Mouse (Mus musculus) cerebellum, postnatal 14 days (tissue): ENCODE results near the gene Alox8.
A peak's percentile ranks its signal among the peaks of the same experiment; 100 is the strongest.

Experiments used
- DNase-seq, 2 experiments: peaks; one replicate each; pipeline ENCODE4 v3.0.0; 2021; ENCODE audit warnings: mixed read lengths in 2 of 2

The Alox8 gene

DNA sequence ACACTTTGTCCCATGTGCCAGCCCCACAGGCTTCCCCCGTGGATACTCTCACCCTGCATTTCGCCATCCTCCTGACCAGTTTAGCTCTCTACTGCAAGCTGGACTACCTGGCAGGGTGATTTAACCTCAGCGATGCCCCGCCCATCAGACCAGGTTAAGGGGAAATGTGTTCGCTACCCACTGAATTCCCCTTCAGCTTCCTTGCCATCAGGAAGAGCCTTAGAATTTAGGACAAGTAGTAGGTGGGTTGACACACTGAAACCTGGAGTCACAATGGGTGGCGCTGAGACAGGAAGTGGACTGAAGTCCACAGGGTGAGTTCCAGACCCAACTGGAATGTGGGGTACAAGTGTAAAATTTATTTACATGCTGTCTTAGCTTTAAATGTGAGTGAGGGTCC is at the start of gene Alox8:
Gene Alox8, minus strand, starts transcription at position 101 of the 400 bp plus-strand sequence.
- no peak for DNase-seq

DNA sequence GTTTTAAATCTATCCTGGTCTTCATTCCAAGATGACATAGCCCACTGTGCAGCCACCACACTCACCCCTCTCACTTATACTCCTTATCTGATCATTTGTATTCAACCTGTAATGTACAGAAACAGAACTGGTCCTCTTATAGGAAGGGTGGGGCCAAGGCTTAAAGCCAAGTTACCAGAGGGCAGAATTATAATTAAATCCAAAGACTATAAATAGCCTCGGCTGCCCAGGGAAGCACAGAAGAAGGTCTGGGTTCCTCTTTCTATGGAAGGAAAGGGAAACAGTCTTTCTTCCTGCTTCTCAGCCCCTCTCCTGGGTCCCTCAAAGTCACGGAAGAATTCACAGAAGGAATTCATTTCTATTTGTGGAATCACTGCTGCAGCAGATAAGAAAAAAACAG is 48.0 kb upstream of the Alox8 start:
- no peak for DNase-seq

DNA sequence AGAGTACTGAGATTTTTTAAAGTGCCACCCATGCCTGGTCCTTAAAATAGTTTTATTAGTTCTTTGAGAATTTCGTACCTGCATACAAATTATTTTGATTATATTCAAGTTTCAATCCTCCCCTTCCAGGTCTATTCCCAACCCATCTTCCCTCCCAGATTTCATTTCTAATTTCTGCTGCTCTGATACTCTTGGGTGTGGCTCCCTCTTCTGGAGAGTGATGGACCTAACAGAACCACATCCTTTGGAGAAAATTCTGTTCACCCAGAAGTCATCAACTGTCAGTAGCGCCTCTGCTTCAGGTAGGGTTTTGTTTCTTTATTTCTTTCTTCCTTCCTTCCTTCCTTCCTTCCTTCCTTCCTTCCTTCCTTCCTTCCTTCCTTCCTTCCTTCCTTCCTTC is 47.3 kb upstream of the Alox8 start:
- peak; percentile 78 to 83 for DNase-seq

DNA sequence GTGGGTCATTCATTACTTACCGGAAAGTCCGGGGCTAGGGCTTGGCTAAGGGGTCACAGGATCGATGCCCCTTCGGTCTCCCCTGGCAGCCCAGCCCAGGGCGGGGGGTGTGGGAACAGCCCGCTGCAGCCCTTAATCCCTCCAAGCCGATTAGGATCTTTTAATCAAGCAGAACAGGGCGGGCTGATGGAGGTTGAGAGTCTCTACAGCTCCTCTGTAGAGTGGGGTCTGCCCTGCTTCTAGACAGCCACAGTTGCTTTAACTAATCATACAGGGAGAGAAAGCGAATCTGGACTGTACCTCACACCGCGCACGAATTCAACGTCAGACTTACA is 39.2 kb upstream of the Alox8 start, which contains the start of gene Gucy2e:
Gene Gucy2e, minus strand, starts transcription at position 111 of the 335 bp plus-strand sequence.
- no peak for DNase-seq

DNA sequence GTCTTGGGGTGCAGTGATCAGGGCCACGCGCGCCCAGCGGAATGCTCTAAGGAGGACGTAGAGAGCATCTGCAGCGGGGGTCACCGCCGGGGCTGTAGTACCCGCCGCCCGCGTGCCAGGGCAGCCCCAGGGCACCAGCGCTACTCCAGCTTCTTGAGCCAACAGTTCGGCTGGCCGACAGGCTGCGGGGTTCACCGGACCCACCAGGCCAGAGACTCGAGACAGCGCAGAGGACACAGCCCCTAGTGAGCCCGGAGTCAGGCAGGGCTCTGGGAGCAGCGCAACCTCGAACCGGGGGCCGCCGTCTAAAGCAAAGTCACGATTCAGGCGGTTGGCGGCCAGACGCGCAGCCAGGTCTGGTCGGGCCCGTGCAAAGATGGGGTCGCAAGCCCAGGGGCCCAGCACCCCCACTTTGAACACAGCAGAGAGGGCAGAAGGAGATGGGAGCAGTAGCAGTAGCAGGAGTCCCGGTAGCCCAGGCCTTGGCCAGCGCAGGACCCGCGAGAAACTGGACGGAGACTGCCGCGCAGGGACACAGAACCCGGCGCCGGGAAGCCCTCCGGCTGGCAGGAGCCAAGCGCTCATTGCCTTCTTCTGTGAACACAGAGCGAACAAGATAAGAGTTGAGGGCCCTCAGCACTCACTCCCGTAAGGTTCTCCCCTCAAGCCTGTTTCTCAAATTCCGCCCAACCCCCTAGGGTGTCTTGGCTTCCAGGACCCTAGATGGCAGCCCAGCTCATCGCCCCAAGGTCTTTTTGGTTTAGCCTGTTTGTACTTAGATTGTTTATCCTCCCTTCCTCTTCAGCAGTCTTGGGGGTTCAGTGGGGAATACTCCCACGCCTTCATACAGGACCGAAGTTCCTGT is 38.6 kb upstream of the Alox8 start:
- peak in 1 of 2 experiments; percentile 35 for DNase-seq

DNA sequence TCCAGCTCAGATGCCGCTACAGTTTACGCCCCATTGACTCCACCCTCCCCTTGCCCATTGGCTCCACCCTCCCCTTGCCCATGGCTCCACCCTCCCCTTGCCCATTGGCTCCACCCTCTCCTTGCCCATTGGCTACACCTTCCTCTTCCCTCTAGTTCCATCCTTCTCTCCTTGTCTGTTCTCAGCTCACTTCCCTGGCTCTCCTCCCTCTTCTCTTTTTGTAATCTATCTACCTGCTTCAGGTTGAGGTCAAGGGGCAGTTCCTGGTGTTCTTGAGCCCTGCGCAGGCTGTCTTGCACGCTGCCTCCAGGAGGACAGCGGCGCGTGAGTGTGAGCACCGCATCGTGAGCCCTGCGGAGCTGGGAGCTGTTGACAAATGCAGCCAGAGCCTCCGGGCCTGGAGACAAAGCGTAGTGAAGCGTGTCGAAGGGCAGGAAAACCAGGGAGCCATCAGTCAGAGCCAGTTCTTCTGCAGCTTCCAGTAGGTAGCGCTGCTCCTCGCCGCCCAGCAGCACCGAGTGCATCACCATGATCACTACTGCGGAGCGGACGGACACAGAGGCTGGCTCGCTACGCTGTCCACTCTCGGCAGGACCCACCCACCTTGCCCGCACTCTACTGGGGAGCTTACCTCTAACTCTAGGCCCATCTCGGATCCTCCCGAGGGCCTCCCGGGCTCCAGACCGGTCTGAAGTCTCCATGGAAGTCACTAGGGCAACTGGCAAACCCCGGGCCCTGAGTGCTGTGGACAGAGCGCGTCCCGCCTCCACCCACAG is 37.8 kb upstream of the Alox8 start:
- peak; percentile 86 to 89 for DNase-seq

DNA sequence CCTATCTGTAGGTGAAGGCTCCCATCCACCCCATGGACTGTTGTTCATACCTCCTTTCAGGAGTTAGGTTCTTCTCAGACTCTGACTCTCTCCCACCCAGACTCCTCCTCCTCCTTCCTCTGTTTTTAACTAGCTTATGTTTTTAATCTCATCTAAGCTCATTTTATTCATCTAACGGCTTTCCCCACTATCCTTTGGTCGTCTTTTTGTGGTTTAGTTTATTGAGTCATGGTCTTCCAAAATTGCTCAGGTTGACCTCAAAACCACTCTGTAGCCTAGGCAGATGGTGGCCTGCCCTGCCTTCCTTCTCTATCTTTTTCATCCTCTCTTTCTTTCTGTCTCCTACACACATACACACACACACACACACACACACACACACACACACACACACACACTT is 35.5 kb upstream of the Alox8 start:
- DNase-seq: no peak

DNA sequence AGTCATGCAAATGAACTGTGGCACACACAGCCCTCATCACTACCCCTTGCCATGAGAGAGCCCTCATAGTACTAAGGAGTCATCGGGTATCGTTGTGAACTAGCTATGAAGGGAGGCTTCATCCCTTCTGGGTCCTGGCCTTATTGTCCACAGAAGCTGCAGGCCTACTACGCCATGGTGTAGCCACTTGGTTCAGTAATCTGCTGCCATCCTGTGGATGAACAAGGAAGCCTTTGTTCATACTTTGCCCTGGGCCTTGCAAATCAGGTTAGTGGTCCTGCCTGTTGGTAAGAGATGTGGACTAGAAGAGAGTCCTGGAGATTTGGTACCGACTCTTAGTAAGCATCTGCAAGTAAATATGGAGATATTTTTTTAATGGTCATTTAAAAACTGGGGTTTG is 32.8 kb upstream of the Alox8 start:
- no peak for DNase-seq

DNA sequence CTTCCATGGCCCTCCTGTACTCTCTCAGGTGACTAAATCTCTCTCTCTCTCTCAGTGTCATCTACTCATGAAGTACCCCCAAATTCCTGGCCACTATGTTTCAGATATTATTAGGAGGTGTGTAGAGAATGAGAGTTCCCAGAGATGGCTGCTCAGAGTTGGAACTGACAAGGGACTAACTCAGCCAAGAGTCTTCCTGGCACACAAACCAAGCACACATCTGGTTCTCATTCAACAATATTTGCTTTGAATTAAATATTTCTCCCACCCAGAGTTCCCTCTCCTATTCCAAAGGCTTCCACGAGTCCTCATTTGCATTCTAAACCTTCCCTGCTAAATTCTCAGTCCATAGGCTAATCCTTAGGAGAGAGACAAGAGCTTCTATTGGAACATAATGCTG is 28.1 kb upstream of the Alox8 start:
- no peak for DNase-seq

DNA sequence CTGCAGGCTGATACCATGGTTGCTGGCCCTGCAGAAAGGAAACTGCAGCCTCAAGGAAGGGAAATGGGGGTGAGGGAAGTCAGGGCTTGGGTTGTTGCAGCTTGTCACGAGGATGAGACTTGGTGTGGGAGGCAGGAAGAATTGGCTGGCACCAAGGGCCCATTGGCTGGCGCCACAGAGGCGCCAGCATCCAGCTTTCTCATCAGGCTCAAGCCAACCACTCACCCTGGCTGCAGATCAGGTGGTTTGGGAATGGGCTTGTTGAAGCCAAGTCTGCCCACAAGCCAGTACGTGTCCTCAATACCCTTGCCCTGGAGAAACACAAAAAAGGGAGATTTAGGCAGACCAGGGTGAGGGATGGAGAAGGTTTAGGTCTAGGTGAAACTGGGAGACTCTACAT is 25.5 kb upstream of the Alox8 start:
- DNase-seq: peak in 1 of 2 experiments; percentile 21

DNA sequence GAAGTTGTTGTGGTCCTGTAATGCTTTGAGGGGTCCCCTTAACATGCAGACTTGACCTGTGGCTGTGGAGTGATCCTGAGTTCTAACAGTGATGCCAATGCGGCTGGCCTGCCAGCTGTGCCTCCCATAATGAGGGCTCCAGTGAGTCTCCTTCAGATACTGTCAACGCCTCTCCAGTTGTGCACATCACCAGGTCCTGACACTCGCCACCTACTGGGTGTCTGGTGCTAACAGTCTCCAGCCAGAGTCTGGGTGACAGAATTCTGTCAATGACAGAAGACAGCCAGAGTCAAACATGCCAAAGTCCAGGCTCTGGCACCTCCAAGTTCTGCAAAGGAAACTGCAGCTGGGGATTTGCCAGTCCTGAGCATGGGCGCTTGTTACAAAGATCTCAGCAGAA is 23.4 kb upstream of the Alox8 start:
- DNase-seq: no peak

DNA sequence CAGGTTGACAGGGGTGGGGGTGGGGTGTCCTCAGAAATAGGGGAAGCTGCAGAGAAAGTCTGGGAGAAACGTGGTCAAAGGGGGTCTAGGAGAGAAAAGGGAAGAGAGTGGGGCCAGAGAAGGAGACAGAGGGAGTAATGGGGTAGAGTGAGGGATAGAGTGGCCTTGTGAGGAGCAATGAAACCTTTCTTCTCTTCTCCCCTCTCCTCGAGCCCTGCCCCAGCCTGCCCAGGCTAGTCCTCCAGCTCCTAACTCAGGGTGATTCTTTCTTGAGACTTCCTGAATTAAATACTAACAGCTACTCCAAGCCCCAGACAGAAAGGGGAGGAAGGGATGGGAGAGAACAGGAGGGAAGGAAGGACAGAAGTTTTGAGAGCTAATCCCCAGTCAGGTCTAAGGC is 21.0 kb upstream of the Alox8 start:
- DNase-seq: no peak

DNA sequence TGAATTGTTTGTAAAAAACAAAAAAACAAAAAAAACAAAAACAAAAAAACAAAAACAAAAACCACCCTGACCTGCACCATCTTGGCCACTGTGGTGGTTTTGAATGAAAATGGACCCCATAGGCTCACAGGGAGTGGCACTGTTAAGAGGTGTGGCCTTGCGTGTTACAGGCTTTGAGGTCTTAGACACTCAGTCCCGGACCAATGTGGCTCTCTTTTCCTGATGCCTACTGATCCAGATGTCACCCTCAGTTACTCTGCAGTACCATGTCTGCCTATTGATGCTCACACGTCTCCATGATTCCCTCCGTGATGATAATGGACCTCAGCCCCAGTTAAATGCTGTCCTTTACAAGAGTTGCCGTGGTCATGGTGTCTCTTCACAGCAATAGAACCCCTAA is 19.8 kb upstream of the Alox8 start:
- DNase-seq: no peak

DNA sequence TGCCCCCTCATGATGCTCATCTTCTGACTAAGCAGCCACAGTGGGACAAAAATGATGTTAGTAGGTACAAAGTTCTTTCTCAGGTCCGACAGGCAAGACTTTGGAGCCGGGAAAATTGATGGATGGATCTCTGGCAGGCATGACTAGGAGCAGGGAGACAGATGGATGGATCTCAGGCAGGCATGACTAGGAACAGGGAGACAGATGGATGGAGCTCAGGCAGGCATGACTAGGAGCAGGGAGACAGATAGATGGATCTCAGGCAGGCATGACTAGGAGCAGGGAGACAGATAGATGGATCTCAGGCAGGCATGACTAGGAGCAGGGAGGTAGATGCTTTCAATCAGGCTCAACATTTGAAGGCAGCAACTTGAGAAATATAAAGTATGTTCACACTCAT is 13.8 kb upstream of the Alox8 start:
- peak; percentile 74 to 77 for DNase-seq

DNA sequence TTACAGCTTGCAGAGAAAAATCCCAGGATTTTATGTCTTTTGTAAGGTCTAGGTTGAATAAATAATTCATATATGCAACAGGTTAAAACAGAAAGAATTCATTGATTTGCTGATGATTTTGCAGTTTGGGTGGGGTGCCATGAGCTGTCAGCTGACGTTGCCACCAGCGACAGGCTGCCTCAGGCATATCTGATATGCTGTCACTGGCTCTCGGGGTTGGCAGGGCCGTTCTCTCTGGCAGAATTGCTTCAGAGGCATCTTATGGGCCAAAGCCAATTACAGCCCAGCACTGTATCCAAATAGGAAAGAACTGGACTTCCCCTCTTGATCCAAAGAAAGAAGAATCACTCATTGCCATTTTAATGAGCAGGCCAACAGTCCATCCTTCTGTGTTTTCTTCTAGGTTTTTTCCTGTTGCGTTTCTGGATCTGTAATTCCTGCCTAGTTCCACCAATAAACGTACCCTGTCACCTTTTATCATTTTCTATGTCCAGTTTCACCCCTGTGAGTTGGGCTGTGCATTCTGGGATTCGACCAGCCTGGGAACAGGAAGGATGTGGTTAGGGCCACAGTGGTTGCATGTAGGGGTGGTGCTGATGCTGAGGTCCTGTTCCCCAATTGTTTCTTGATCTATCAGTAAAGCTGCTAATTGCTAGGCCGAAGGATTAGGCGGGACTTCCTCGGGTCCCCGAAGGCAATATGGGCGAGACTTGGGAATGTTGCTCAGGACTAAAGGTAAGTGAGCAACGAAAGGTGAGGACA is 5.0 kb upstream of the Alox8 start:
- DNase-seq: no peak

DNA sequence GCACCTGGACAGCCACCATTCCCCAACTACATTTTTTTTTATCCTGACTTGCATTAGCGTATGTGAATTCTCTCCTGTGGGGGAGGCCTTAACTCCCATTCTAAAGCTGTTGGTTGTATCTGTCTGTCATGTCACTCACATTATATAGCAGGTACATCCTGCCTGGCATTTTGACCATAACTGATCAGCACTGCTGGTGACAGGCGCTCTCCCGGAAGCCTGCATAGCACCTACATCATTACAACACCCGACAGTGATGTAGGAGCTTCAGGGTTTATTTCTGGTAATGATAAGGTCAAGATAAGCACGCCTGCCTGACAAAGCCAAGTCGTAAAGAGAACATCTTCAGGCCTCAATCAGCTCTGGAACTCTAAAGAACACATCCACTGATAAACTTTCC is 2.6 kb upstream of the Alox8 start:
- DNase-seq: no peak

DNA sequence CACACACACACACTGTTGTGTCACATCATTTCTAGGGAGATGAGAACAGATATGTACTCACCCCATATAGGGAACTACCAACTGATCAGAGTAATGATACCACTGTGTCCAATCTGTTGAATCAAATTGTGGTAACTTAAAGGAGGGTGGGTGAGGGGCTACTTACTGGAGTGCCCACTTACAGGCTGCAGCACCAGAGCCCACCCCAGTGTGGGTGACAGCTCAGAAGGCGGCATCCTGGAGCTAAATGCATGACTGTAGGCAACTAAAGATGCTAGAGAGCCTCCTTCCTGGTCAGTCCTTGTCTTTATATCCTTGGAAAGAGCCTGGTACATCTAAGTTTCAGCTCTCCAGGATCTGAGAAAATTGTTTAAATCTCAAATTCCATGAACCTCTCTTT is 1.6 kb upstream of the Alox8 start:
- DNase-seq: no peak

DNA sequence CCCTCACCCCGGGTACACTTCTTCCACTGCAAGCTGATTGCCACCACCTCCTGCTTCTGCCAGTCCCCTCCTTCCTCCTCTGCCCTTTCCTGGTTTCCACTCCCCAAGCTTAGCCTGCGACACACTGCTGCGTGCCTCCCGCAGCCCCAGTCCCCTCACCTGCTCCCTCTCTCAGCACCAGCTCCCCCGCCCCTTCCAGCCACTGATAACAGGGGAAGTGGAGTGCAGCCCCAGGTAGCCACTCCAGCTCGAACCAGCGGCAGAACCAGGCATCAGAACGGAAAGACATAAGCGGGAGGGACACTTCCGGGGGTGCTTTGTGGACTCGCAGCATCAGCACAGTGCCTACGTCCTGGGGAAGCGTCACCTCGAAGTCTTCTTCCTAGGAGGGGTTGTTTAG is 449 bp downstream of the Alox8 start:
- DNase-seq: peak; percentile 18 to 27

DNA sequence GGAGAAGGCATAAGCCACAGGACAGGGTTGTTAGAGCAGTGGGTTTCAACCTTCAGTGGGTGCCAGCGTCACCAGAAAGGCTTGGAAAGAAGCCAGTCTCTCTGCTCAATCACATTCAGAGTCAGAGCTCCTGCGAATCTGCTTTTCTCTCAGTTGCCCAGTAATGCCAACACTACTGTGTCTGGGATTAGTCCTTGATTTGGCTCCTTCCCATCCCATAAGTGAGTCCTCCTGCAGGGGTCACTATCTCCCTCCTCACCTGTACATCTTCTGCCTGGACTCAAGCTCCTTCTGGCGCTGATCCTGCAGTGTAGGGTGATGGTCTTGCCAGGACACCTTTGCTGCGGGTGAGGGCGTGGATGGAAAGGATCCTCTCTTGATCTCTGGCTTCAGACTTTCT is 877 bp downstream of the Alox8 start:
- peak; percentile 58 to 76 for DNase-seq

DNA sequence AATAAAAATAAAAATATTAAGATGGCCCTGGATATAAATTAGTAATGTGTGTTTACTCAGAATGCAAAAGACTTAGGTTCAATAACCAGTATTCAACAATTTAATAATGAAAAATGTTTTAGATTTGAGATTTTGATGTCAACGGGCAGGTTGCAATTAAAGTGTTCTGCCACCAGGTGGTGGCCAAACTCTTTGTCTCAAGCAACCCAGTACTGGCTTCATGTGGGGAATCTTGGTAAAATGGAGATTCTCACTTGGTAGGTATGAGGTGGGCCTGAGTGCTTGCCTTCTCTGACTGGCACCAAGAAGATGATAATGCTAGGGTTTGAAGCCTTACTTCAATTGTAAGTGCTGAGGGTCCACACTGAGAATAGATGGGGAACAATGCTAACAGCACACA is 4.8 kb downstream of the Alox8 start:
- peak; percentile 68 to 69 for DNase-seq

DNA sequence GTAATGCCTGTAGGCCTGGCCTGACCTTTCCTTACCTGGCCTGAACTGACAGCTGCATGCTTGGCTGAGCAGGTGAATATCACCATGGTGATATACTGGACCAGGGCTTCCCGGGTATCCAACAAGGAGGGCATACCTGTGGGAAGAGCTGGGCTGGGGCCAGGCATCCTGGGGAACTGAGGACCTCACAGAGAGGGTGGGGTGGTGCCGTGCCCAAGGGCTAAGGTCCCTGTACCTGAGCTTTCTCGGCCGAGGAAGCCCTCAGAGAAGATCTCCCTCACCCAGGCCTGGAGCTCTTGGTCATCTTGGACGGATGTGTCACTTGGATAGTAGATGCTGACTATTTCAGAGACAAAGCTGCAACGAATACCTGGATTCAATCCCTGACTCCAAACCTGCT is 11.7 kb downstream of the Alox8 start:
- DNase-seq: no peak

DNA sequence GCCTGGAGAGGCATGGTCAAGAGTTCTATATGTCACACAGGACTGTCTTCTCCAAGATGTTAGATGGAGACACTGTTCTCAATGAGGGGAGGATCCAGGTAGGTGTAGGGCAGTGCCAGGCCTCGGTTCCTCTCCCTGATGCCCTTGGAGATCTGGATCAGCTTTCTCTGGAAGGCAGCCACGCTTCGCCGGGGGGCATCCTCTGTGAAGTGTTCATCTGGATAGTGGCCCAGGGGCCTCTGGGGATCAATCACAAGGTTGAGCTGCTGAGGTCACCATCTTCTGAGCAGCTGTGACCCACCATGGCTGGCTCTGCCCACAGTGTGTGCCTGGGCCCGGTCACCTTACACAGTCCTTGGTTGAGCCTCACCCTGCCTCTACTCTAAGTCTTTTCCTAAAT is 12.6 kb downstream of the Alox8 start:
- peak in 1 of 2 experiments; percentile 18 for DNase-seq

DNA sequence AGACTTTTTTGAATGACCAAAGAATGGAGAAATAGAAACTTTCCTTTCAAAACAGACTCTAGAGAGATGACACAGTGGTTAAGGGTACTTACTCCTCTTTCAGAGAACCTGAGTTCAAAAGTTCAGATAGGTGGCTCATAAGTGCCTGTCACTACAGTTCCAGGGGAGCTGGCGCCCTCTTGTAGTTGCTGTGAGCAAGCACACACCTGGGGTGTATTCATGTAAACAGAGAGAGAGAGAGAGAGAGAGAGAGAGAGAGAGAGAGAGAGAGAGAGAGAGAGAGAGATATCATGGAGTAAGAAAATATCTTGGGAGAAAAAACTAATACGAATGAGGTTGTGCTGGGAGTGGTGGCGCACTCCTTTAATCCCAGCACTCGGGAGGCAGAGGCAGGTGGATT is 17.5 kb downstream of the Alox8 start:
- DNase-seq: no peak

DNA sequence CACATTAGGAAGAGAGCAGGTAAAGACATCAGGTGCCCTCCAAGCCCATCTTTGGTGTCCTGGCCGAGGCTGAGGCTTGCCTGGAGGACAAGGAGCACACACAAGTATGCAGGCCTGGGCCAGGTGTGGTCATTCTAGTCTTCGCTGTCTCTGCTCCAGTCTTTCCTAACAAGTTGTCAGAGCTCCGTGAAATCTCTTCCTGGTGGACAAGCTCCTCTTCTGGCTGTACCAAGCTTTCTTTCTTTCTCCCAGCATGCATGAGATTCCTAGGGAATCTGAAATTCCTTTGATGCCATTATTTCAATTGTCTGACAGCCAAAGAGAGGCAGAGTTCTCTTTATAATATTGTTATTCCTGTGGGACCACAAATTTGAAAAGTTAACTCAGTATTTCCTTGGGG is 18.1 kb downstream of the Alox8 start:
- no peak for DNase-seq
